Comparison of ENCODE assay signal across 18 mouse cellular contexts in genomic region chr14:58967163-58967562, GRCm38 (mm10).
DNase-seq lines count a peak whose midpoint lies in the region; ATAC-seq lines count a peak whose summit lies in the region.
"Had no signal": no experiment of that assay in that cellular context is flagged by ENCODE, and none has a peak within 500 bp of the region (broad histone marks: within the 10 kb centered on the region; RNA-seq: fewer than 3 reads in every experiment).

No protein-coding gene starts in this region.

- DNase-seq in A20 (ENCODE audit: low read depth, low spot score) = peak; percentile 24
- no peak for DNase-seq in adrenal gland, postnatal 36 days
- DNase-seq in kidney, adult 9 months = no peak
- DNase-seq in urinary bladder, postnatal 4 days (ENCODE audit: low spot score in 2 of 2) = no peak
- DNase-seq: adrenal gland, adult 8-10 months; adrenal gland, postnatal 14 days; cerebellum, adult 11 months; cerebellum, adult 18-20 months; cerebellum, adult 8-10 months; cerebellum, adult 9-11 months; cerebellum, postnatal 14 days; cerebellum, postnatal 36 days had no signal

- ATAC-seq in common myeloid progenitor, adult 5-6 weeks (replicated peaks; ENCODE audit: low read depth, poor library complexity, severe bottlenecking) = peak; percentile 65; the same call in 1 of the 2 replicates
- peak; percentile 42; the same call in 1 of the 2 replicates for ATAC-seq in megakaryocyte progenitor cell, adult 5-6 weeks (replicated peaks; ENCODE audit: poor library complexity)
- ATAC-seq: activated CD4-positive, CD25-positive, alpha-beta regulatory T cell, adult 4 months; forebrain, embryonic 14.5 days; forebrain, embryonic 16.5 days; Patski had no signal
